Mouse (Mus musculus): ENCODE data around the gene D630023F18Rik.

- no peak for TF ChIP-seq POLR2A (IDR thresholded peaks at IDR 0.05; ENCODE audit: insufficient read length, low read depth)
- no peak for TF ChIP-seq USF1 (IDR thresholded peaks at IDR 0.05; ENCODE audit: low read depth)
- TF ChIP-seq TCF12 (IDR thresholded peaks at IDR 0.05; ENCODE audit: insufficient read depth, poor library complexity, severe bottlenecking): no peak
- TF ChIP-seq SRF (IDR thresholded peaks at IDR 0.05; ENCODE audit: control insufficient read depth, insufficient read length, low read depth): no peak
- TF ChIP-seq MYOG (IDR thresholded peaks at IDR 0.05; ENCODE audit: control insufficient read depth in 1 of 3, insufficient read depth in 1 of 3, insufficient read length in 2 of 3, low read depth in 2 of 3): no peak
- TF ChIP-seq POLR2AphosphoS2 (IDR thresholded peaks at IDR 0.05; ENCODE audit: insufficient read length, low read depth): no peak
- TF ChIP-seq MAX (IDR thresholded peaks at IDR 0.05; ENCODE audit: low read depth): no peak
- TF ChIP-seq REST (IDR thresholded peaks at IDR 0.05; ENCODE audit: insufficient read depth, insufficient read length): no peak
These were observed 7.2 kb upstream of the D630023F18Rik start for GRCm38 (mm10) chr1:65130226-65130625.

All from myocyte (in vitro differentiated cells).